ENCODE assay signal across 26 mouse cellular contexts in the genomic region with DNA sequence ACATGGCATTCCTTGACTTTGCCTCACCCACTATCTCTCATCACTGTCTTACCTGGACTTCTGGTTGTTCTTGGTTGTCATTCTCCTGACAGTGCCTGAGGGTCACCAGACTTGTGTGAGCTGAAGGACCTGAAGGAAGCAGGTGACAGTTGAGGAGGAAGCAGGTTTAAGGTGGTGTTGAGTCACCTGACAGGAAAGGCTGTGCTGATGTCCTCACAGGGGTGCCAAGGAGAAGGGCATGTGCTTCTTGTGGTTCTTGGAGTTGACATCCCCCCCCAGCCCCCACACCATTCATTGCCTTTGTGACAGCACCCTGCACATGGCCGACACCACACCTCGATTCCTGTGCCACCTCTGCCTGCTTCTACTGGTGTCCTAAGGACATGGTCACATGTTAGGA. TPM values are rescaled to one million over a fixed set of nuclear protein-coding genes. Genes with fewer than 3 reads are reported as not detected.
DNase-seq lines count a peak whose midpoint lies in the region; ATAC-seq and TF ChIP-seq lines count a peak whose summit lies in the region.
"Had no signal": no experiment of that assay in that cellular context is flagged by ENCODE, and none has a peak within 500 bp of the region (broad histone marks: within the 10 kb centered on the region; RNA-seq: fewer than 3 reads in every experiment).

No protein-coding gene starts in this region.

- DNase-seq in gonadal fat pad, adult 2 months (ENCODE audit: low read depth) = peak; percentile 46
- DNase-seq in heart, adult 18-20 months = no peak
- DNase-seq in right cerebral cortex, postnatal 36 days (ENCODE audit: low spot score in 2 of 2) = no peak
- DNase-seq: adrenal gland, adult 2 months; cerebellum, adult 2 months; cerebellum, postnatal 25 days; heart, adult 11 months; heart, postnatal 36 days; kidney, adult 18-20 months; kidney, postnatal 36 days had no signal

- no peak overlapping the region for H3K4me3 ChIP-seq in intestine, postnatal 0 days (ENCODE audit: low read depth, low read length)
- H3K4me3 ChIP-seq in intestine, embryonic 16.5 days (ENCODE audit: low read length) = no peak overlapping the region
- no peak overlapping the region for H3K4me3 ChIP-seq in midbrain, embryonic 13.5 days (replicated peaks)
- H3K4me3 ChIP-seq: forebrain, embryonic 15.5 days; kidney, embryonic 15.5 days; layer of hippocampus, adult 2 months; left cerebral cortex, adult 2 months; limb, embryonic 13.5 days; lung, embryonic 15.5 days; midbrain, embryonic 15.5 days; stomach, embryonic 15.5 days had no signal

- no peak for TF ChIP-seq CTCF in intestine, postnatal 0 days (IDR thresholded peaks at IDR 0.05; ENCODE audit: low read depth)

- no peak for ATAC-seq in intestine, postnatal 0 days
- ATAC-seq in intestine, embryonic 16.5 days = no peak
- peak; percentile 35; the same call in 1 of the 2 replicates for ATAC-seq in megakaryocyte progenitor cell, adult 5-6 weeks (replicated peaks; ENCODE audit: poor library complexity)
- no peak for ATAC-seq in midbrain, embryonic 13.5 days
- ATAC-seq: activated CD4-positive, CD25-positive, alpha-beta regulatory T cell, adult 4 months; forebrain, embryonic 15.5 days; midbrain, embryonic 15.5 days had no signal

- H3K9me3 ChIP-seq in intestine, postnatal 0 days (ENCODE audit: control insufficient read depth) = no peaks in the 10 kb centered on the region
- no peaks in the 10 kb centered on the region for H3K9me3 ChIP-seq in intestine, embryonic 16.5 days (ENCODE audit: control insufficient read depth, low read length)
- no peaks in the 10 kb centered on the region for H3K9me3 ChIP-seq in midbrain, embryonic 13.5 days
- H3K9me3 ChIP-seq: forebrain, embryonic 15.5 days; kidney, embryonic 15.5 days; limb, embryonic 13.5 days; lung, embryonic 15.5 days; midbrain, embryonic 15.5 days; stomach, embryonic 15.5 days had no signal

- H3K9ac ChIP-seq in intestine, postnatal 0 days (ENCODE audit: low read depth, low read length) = no peak overlapping the region
- no peak overlapping the region for H3K9ac ChIP-seq in intestine, embryonic 16.5 days (ENCODE audit: low read depth, low read length)
- no peak overlapping the region for H3K9ac ChIP-seq in midbrain, embryonic 13.5 days (replicated peaks)
- H3K9ac ChIP-seq: forebrain, embryonic 15.5 days; hindbrain, embryonic 14.5 days; kidney, embryonic 15.5 days; limb, embryonic 13.5 days; lung, embryonic 15.5 days; midbrain, embryonic 15.5 days; stomach, embryonic 15.5 days had no signal

- 0 out of 2 replicates have a peak, but pooled peaks cover 2% of the 10 kb centered on the region for H3K4me1 ChIP-seq in intestine, postnatal 0 days (replicated peaks; ENCODE audit: control insufficient read depth, insufficient read depth, low read length)
- peaks cover 26% of the 10 kb centered on the region for H3K4me1 ChIP-seq in intestine, embryonic 16.5 days (ENCODE audit: control insufficient read depth, insufficient read depth, low read length)
- H3K4me1 ChIP-seq in midbrain, embryonic 13.5 days (replicated peaks) = no peaks in the 10 kb centered on the region
- H3K4me1 ChIP-seq: forebrain, embryonic 15.5 days; midbrain, embryonic 15.5 days had no signal

- 0 out of 2 replicates have a peak, but pooled peaks cover 5% of the 10 kb centered on the region for H3K36me3 ChIP-seq in intestine, postnatal 0 days (ENCODE audit: control insufficient read depth, insufficient read depth)
- no peaks in the 10 kb centered on the region for H3K36me3 ChIP-seq in intestine, embryonic 16.5 days (ENCODE audit: control insufficient read depth, insufficient read depth, low read length)
- H3K36me3 ChIP-seq in midbrain, embryonic 13.5 days = peaks cover 7% of the 10 kb centered on the region; the same call in 1 of the 2 replicates
- H3K36me3 ChIP-seq: forebrain, embryonic 15.5 days; midbrain, embryonic 15.5 days had no signal

- no peak overlapping the region for H3K4me2 ChIP-seq in intestine, postnatal 0 days (replicated peaks; ENCODE audit: low read depth)
- H3K4me2 ChIP-seq in intestine, embryonic 16.5 days (ENCODE audit: low read depth, low read length) = no peak overlapping the region
- no peak overlapping the region for H3K4me2 ChIP-seq in midbrain, embryonic 13.5 days (replicated peaks)
- H3K4me2 ChIP-seq: forebrain, embryonic 15.5 days; heart, embryonic 11.5 days; hindbrain, embryonic 14.5 days; kidney, embryonic 15.5 days; limb, embryonic 13.5 days; liver, embryonic 11.5 days; lung, embryonic 15.5 days; midbrain, embryonic 15.5 days; stomach, embryonic 15.5 days had no signal

- H3K27me3 ChIP-seq in intestine, postnatal 0 days (replicated peaks; ENCODE audit: control insufficient read depth, insufficient read depth, low read length) = no peaks in the 10 kb centered on the region
- no peaks in the 10 kb centered on the region for H3K27me3 ChIP-seq in intestine, embryonic 16.5 days (replicated peaks; ENCODE audit: control insufficient read depth, insufficient read depth, low read length)
- no peaks in the 10 kb centered on the region for H3K27me3 ChIP-seq in midbrain, embryonic 13.5 days
- H3K27me3 ChIP-seq: forebrain, embryonic 15.5 days; kidney, embryonic 15.5 days; limb, embryonic 13.5 days; lung, embryonic 15.5 days; midbrain, embryonic 15.5 days; stomach, embryonic 15.5 days had no signal

- 89% methylated on average over 2 of the region's 2 CpGs for WGBS in intestine, postnatal 0 days
- WGBS in intestine, embryonic 16.5 days = 86% methylated on average over 2 of the region's 2 CpGs
- 97% methylated on average over 2 of the region's 2 CpGs for WGBS in midbrain, embryonic 13.5 days

- H3K27ac ChIP-seq in intestine, postnatal 0 days (ENCODE audit: low read depth, low read length) = 0 out of 2 replicates have a peak overlapping the region, but pooled peaks have one; percentile 21
- no peak overlapping the region for H3K27ac ChIP-seq in intestine, embryonic 16.5 days (ENCODE audit: low read length)
- H3K27ac ChIP-seq in midbrain, embryonic 13.5 days = no peak overlapping the region
- H3K27ac ChIP-seq: forebrain, embryonic 15.5 days; hindbrain, embryonic 14.5 days; kidney, embryonic 15.5 days; layer of hippocampus, adult 2 months; left cerebral cortex, adult 2 months; limb, embryonic 13.5 days; lung, embryonic 15.5 days; midbrain, embryonic 15.5 days; stomach, embryonic 15.5 days had no signal

RNA-seq across cellular contexts. Expression of a gene that starts 23.1 kb away (rescaled TPM):
- polyA plus RNA-seq in intestine, postnatal 0 days (2015; fragmentation: Nextera tagmentation; extraction: Ambion mirVana) = 69.6 and 74.7 TPM in 2 replicates
- polyA plus RNA-seq in intestine, embryonic 16.5 days (2015; fragmentation: Nextera tagmentation; extraction: Ambion mirVana) = 77.7 and 82.5 TPM in 2 replicates
- 81.3 and 90.0 TPM in 2 replicates for polyA plus RNA-seq in gonadal fat pad, adult 2 months (2012; rRNA removed)
- total RNA-seq in megakaryocyte progenitor cell, adult 5-6 weeks (2015) = 63.4 and 64.5 TPM in 2 replicates
- 87.0 and 89.9 TPM in 2 replicates for total RNA-seq in megakaryocyte progenitor cell, adult 5-6 weeks (2017)
- 10 to 100 TPM; 58.1 to 65.1 TPM for total RNA-seq in heart, adult 18-20 months (2021)
- polyA plus RNA-seq in midbrain, embryonic 13.5 days (2015; fragmentation: Nextera tagmentation; extraction: Ambion mirVana) = 66.9 and 71.8 TPM in 2 replicates

RNA-seq across cellular contexts. Expression of a gene that starts 36.1 kb away (rescaled TPM):
- polyA plus RNA-seq in intestine, postnatal 0 days (2015; fragmentation: Nextera tagmentation; extraction: Ambion mirVana) = 16.9 and 17.9 TPM in 2 replicates
- polyA plus RNA-seq in intestine, embryonic 16.5 days (2015; fragmentation: Nextera tagmentation; extraction: Ambion mirVana) = 51.1 and 60.3 TPM in 2 replicates
- polyA plus RNA-seq in gonadal fat pad, adult 2 months (2012; rRNA removed) = 15.1 and 19.6 TPM in 2 replicates
- 34.0 and 37.9 TPM in 2 replicates for total RNA-seq in megakaryocyte progenitor cell, adult 5-6 weeks (2015)
- total RNA-seq in megakaryocyte progenitor cell, adult 5-6 weeks (2017) = 16.0 and 27.9 TPM in 2 replicates
- 10 to 100 TPM in 1 of 2 experiments, 1 to 10 TPM in 1; 7.7 to 11.3 TPM for total RNA-seq in heart, adult 18-20 months (2021)
- polyA plus RNA-seq in midbrain, embryonic 13.5 days (2015; fragmentation: Nextera tagmentation; extraction: Ambion mirVana) = 52.3 and 53.0 TPM in 2 replicates
